Mouse (Mus musculus) testis, adult 2 months (tissue): Measurements from ENCODE around the gene Pip4k2b. TPM values are rescaled to one million over a fixed set of nuclear protein-coding genes. Genes with fewer than 3 reads are reported as not detected.
"Not testable (repeated sequence)": the region's sequence is repeated elsewhere in the genome, so short reads cannot be mapped to it uniquely, and the experiment has no call there.

Experiments used
- H3K27ac ChIP-seq: fragments of 200-500 bp; 2 replicates; pipeline ENCODE4 v1.5.1; 2012; ENCODE audit warnings: low read depth, low read length; ENCODE audit not compliant: control insufficient read depth, insufficient read depth
- H3K27me3 ChIP-seq: fragments of 200-500 bp; 2 replicates; pipeline ENCODE4 v1.6.1; 2012; ENCODE audit warnings: mild to moderate bottlenecking, low read length, moderate library complexity; ENCODE audit not compliant: control insufficient read depth, insufficient read depth
- H3K36me3 ChIP-seq: fragments of 200-500 bp; 2 replicates; pipeline ENCODE4 v1.6.1; 2012; ENCODE audit warnings: mild to moderate bottlenecking, low read length; ENCODE audit not compliant: control insufficient read depth, insufficient read depth
- H3K4me1 ChIP-seq: fragments of 200-500 bp; 2 replicates; pipeline ENCODE4 v1.6.1; 2012; ENCODE audit warnings: low read length; ENCODE audit not compliant: control insufficient read depth, insufficient read depth
- H3K4me3 ChIP-seq: fragments of 200-500 bp; 2 replicates; pipeline ENCODE4 v1.5.1; 2012; ENCODE audit warnings: low read depth, mild to moderate bottlenecking, low read length, moderate library complexity, mixed read lengths; ENCODE audit not compliant: control insufficient read depth
- CTCF ChIP-seq: fragments of 200-500 bp; IDR thresholded peaks from 2 replicates; pipeline ENCODE4 v1.5.1; 2012; ENCODE audit warnings: low read depth, mild to moderate bottlenecking, inconsistent platforms, low read length, moderate library complexity; ENCODE audit not compliant: control insufficient read depth, insufficient read depth, insufficient replicate concordance
- POLR2A ChIP-seq: fragments of 200-500 bp; IDR thresholded peaks from 2 replicates; pipeline ENCODE4 v1.6.1; 2012; ENCODE audit warnings: low read depth, mild to moderate bottlenecking, inconsistent platforms, low read length, moderate library complexity; ENCODE audit not compliant: control insufficient read depth
- polyA plus RNA-seq: library from polyadenylated mRNA; depleted of rRNA; stranded (reverse); fragments of >200 nt; gene quantifications from 2 replicates; pipeline ENCODE4 v1.2.3, GENCODE M21; 2012

Pip4k2b gene
- polyA plus RNA-seq, 1 experiment, result 2.5 TPM

DNA sequence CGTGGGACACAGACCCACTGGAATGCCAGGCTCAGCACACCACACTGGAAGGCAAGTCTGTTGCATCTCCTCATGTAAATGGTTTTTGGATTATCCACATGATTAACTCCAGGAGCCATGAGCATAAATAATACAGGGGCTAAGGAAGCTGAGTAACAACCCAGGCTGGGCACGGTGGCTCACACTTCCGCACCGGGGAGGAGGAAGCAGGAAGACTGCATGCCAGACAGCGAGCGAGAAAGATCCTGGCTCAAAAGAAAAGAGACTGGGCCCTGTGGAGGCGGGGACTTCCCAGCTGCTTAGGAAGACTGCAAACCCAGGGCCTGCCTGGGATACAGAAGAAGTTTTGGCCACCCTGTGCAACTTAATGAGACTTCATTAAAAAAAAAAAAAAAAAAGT, 4.3 kb downstream of the Pip4k2b start:
- no peak overlapping the region for H3K27ac ChIP-seq
- peaks cover 12% of the 10 kb centered on the region for H3K4me1 ChIP-seq
- no peak overlapping the region for H3K4me3 ChIP-seq
- H3K36me3 ChIP-seq, result no peaks in the 10 kb centered on the region
- TF ChIP-seq POLR2A (no peak), CTCF (no peak)
- H3K27me3 ChIP-seq, result no peaks in the 10 kb centered on the region

DNA sequence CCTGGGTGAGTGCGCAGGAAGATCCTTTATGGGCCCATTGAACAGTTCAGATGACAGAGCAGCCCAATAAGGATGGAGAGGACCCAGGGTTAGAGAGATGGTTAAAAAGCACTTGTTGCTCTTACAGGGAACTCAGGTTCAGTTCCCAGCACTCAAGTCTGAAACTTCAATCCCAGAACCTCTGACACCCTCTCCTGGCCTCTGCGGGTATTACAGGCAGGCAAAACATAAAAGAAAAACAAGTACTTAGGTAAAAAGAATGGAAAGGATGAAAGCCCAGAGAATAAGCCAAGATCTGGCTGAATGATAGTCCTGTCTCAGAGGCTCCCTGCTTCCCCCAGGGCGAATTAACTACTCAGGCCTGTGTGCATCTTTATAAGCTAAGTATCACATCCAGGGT, 5.3 kb downstream of the Pip4k2b start:
- H3K4me3 ChIP-seq, result no peak overlapping the region
- no peaks in the 10 kb centered on the region for H3K27me3 ChIP-seq
- no peaks in the 10 kb centered on the region for H3K36me3 ChIP-seq
- peaks cover 11% of the 10 kb centered on the region for H3K4me1 ChIP-seq
- TF ChIP-seq POLR2A (no peak), CTCF (no peak)
- no peak overlapping the region for H3K27ac ChIP-seq

DNA sequence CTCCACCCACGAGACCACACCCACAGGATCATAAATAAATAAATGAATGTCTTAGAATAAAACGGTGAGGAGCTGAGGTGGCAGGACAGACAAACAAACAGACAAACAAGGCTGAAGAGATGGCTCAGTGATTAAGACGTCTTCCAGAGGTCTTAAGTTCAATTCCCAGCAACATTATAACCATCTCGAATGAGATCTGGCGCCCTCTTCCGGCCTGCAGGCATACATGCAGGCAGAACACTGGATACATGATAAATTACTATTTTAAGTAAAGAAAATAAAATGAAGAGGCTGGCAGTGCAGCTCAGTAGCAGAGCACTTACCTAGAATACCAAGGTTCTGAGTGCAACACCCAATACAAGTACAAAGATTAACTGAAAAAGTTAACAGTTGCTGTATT, 5.8 kb downstream of the Pip4k2b start:
- H3K27me3 ChIP-seq, result no peaks in the 10 kb centered on the region
- H3K27ac ChIP-seq, result no peak overlapping the region
- TF ChIP-seq CTCF (peak; percentile 37; the same call in 1 of the 2 replicates), POLR2A (no peak)
- H3K4me3 ChIP-seq, result no peak overlapping the region
- peaks cover 8% of the 10 kb centered on the region for H3K4me1 ChIP-seq
- no peaks in the 10 kb centered on the region for H3K36me3 ChIP-seq

DNA sequence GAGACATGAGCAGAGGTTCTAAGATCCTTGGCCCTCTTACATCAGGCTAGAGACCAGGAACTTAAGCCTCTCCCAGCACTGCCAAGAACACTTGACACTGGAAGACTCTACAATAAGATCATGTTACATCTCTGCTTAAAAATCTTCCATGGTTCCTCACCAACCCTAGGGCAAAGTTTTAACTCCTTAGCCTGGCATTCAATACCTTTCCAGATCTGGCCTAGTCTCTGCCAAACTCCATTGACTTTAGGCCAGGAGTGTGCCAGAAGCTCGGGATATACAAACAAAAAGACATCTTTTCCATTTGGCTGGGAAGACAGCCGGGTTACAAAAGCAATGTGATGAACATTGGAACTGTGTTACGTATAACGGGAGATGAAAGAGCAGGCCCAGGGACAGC, 6.9 kb downstream of the Pip4k2b start:
- no peak for TF ChIP-seq POLR2A
- no peak for TF ChIP-seq CTCF
- H3K4me3 ChIP-seq, result no peak overlapping the region
- H3K4me1 ChIP-seq, result no peaks in the 10 kb centered on the region
- no peaks in the 10 kb centered on the region for H3K36me3 ChIP-seq
- H3K27ac ChIP-seq, result no peak overlapping the region
- no peaks in the 10 kb centered on the region for H3K27me3 ChIP-seq

DNA sequence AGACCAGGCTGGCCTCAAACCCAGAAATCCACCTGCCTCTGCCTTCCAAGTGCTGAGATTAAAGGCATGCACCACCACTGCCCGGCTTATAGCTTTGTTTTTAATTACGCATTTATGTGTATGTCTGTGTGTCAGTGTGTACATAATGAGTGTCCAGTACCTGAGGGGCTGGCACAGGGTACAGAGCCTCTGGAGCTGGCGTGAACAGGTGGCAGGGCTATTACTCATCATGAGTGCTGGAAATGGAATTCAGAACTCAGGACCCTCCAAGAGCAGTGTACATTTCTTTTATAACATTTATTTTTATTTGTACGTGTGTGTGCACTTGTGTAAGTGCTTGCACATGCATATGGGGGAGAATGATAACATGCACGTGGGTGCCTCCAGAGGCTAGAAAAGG, 7.9 kb downstream of the Pip4k2b start:
- no peaks in the 10 kb centered on the region for H3K4me1 ChIP-seq
- no peak overlapping the region for H3K4me3 ChIP-seq
- TF ChIP-seq CTCF, result no peak
- TF ChIP-seq POLR2A, result no peak
- no peaks in the 10 kb centered on the region for H3K36me3 ChIP-seq
- no peaks in the 10 kb centered on the region for H3K27me3 ChIP-seq
- no peak overlapping the region for H3K27ac ChIP-seq

DNA sequence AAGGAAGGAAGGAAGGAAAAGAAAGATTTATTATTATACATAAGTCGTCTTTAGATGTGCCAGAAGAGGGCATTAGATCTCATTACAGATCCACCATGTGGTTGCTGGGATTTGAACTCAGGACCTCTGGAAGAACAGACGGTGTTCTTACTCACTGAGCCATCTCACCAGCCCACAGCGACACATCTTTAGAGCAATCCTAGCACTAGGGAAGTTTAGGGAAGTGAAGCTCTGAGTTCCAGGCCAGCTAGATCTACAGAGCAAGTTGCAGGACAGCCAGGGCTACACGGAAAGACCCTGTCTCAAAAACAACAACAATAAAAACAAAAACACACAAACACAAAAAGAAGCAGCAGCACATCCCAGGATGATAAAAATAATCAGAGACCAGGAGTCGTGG, 9.7 kb downstream of the Pip4k2b start:
- H3K4me3 ChIP-seq, H3K36me3 ChIP-seq, H3K27ac ChIP-seq, H3K27me3 ChIP-seq, H3K4me1 ChIP-seq: not testable (repeated sequence)

DNA sequence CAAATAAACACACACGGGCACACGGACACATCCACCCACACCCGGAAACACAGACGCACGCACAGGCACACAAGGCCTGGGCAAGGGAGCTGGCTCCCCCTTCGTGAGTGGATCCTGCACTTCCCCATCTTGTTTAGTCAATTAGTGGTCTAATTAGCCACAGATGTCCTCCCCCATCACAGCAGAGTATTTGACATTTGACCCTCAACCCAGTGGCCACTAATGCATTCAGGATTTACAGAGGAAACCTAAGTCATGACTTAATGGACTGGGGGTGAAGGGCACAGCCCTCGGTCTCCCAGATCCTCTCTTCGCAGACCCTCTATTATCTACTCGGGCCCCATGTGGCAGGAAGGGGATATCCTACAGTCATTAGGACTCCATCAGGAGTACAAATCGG, 10.8 kb downstream of the Pip4k2b start:
- Histone ChIP-seq H3K27me3 (no peaks in the 10 kb centered on the region), H3K4me3 (no peak overlapping the region), H3K36me3 (no peaks in the 10 kb centered on the region), H3K4me1 (no peaks in the 10 kb centered on the region), H3K27ac (no peak overlapping the region)
- no peak for TF ChIP-seq POLR2A
- no peak for TF ChIP-seq CTCF

DNA sequence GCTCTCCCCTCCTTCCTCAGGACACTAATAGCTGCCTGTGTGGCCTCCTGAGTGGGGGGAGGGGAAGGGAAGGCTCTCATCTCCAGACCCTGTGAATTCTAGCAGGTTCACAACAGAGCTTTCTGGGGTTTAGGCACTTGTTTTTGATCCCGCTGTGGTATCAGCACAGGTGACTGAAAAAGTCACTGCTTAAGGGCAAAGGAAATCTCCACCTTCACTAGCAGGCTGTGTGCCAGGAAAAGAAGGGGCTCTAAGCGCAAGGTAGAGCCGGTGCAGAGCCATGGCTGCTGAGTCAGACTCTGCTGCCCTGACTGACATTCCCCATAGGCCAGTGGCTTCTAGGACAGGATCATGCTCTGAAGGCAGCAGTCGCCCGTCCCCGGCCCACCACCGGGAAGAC, 15.8 kb downstream of the Pip4k2b start:
- TF ChIP-seq POLR2A, result no peak
- no peak for TF ChIP-seq CTCF
- Histone ChIP-seq H3K27me3 (no peaks in the 10 kb centered on the region), H3K4me1 (no peaks in the 10 kb centered on the region), H3K4me3 (no peak overlapping the region), H3K36me3 (no peaks in the 10 kb centered on the region), H3K27ac (no peak overlapping the region)
